Mouse (Mus musculus): ENCODE data around the gene Gfy. TPM values are rescaled to one million over a fixed set of nuclear protein-coding genes. Genes with fewer than 3 reads are reported as not detected.
A peak's percentile ranks its signal among the peaks of the same experiment; 100 is the strongest.

The Gfy gene
- polyA plus RNA-seq, 1 experiment from 2014 or later: not detected

DNA sequence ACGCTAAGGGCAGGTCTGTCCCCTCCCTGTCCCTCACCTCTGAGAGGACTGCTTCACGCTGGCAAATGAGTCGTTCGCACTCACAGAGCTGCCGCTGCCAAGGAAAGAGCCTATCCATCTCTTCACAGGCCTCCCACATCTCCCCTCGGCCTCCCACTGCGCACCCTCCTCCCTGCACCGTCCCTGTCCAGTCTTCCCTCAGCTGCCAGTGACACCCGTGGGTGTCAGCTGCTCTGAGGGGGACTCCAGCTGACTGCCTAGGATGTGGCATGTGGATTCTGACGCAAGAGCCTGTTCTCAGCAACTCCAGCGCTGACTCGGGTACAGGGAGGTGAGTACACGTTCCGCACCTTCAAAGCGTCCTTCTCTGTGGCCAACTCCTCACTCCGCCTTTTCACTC lies 10.2 kb upstream of the Gfy start:
- Histone ChIP-seq H3K27ac (ENCODE audit: low read depth, low read length) (no peak overlapping the region), H3K9ac (ENCODE audit: low read depth, low read length) (0 out of 2 replicates have a peak overlapping the region, but pooled peaks have one; percentile 13), H3K4me2 (ENCODE audit: low read length) (no peak overlapping the region), H3K4me3 (ENCODE audit: low read length) (no peak overlapping the region), H3K9me3 (ENCODE audit: control insufficient read depth, low read length) (no peaks in the 10 kb centered on the region), H3K4me1 (ENCODE audit: control insufficient read depth, insufficient read depth, low read depth, low read length) (no peaks in the 10 kb centered on the region; the same call in 1 of the 2 replicates), H3K36me3 (ENCODE audit: control insufficient read depth, insufficient read depth, low read length) (no peaks in the 10 kb centered on the region), H3K27me3 (replicated peaks; ENCODE audit: control insufficient read depth, insufficient read depth, low read length) (peaks cover 11% of the 10 kb centered on the region)
- ATAC-seq: no peak
- WGBS: 66% methylated on average over 15 of the region's 16 CpGs

DNA sequence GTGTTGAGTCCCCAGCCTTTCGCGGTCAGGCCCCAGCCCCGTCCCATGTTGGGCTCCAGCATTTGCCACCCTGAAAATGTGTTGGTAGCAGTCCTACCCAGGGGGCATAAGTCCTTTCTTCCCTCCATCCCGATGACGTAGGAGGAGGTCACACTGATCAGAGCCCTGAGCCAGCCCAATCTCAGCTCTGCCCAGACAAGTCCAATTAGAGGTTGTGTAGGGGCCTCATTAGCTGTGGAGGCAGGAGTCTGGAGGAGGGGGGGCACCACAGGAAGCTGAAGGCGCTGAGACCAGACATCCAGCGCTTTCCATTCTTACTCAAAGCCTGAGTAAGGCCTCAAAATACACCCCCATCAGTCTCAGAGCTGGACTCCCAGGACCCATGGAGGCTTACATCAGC lies 6.6 kb upstream of the Gfy start:
- Histone ChIP-seq H3K27me3 (replicated peaks; ENCODE audit: control insufficient read depth, insufficient read depth, low read length) (peaks cover 41% of the 10 kb centered on the region), H3K9me3 (ENCODE audit: control insufficient read depth, low read length) (no peaks in the 10 kb centered on the region), H3K9ac (ENCODE audit: low read depth, low read length) (no peak overlapping the region), H3K4me2 (ENCODE audit: low read length) (no peak overlapping the region), H3K4me1 (ENCODE audit: control insufficient read depth, insufficient read depth, low read depth, low read length) (peaks cover 13% of the 10 kb centered on the region), H3K27ac (ENCODE audit: low read depth, low read length) (no peak overlapping the region), H3K4me3 (ENCODE audit: low read length) (no peak overlapping the region), H3K36me3 (ENCODE audit: control insufficient read depth, insufficient read depth, low read length) (no peaks in the 10 kb centered on the region)
- whole genome bisulfite sequencing: 65% methylated on average over 7 of the region's 7 CpGs
- no peak for ATAC-seq

DNA sequence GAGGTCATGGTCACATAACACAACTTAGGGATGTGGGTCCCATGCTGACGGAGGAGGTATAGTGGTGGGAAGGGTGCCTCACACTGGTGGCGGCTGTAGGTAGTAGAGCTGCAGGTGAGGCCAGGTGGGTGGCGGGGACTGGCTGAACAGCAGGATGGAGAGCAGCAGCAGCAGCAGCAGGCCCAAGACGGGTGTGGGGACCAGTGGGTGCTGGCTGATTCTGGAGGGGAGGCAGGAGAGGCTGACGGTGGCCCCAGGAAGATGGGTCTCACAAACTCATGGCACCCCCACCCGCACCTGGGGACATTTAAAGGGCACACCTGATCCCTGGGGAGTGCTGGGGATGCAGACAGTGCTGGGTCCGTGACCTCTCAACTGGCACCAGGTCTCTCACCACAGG lies 4.3 kb upstream of the Gfy start:
- no peaks in the 10 kb centered on the region for H3K9me3 ChIP-seq (ENCODE audit: control insufficient read depth, low read length)
- WGBS: 55% methylated on average over 7 of the region's 7 CpGs
- peaks cover 13% of the 10 kb centered on the region for H3K4me1 ChIP-seq (ENCODE audit: control insufficient read depth, insufficient read depth, low read depth, low read length)
- H3K27ac ChIP-seq (ENCODE audit: low read depth, low read length): no peak overlapping the region
- ATAC-seq: no peak
- H3K4me2 ChIP-seq (ENCODE audit: low read length): no peak overlapping the region
- peaks cover 59% of the 10 kb centered on the region for H3K27me3 ChIP-seq (replicated peaks; ENCODE audit: control insufficient read depth, insufficient read depth, low read length)
- no peak overlapping the region for H3K9ac ChIP-seq (ENCODE audit: low read depth, low read length)
- no peaks in the 10 kb centered on the region for H3K36me3 ChIP-seq (ENCODE audit: control insufficient read depth, insufficient read depth, low read length)
- H3K4me3 ChIP-seq (ENCODE audit: low read length): no peak overlapping the region

DNA sequence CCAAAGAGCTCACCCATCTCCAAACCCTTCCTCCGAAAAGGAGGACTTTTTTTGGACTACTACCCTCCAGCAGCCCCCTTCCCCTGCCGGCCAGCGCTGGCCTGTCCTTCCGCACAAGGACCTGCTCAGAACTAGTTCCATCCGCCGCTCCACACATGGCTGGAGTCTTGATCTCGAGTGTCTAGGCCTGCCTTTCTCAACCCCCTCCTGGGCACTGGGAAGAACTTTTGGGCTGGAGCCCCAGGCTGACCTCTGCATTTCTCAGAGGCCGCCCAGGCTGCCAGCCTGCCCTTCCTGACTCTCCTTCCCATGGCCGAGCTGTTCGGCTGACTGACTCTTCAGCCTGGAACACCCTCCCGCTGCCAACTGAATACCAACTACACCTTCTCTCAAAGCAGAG lies 3.2 kb upstream of the Gfy start:
- Histone ChIP-seq H3K4me2 (ENCODE audit: low read length) (peak overlapping the region; percentile 77), H3K4me1 (ENCODE audit: control insufficient read depth, insufficient read depth, low read depth, low read length) (peaks cover 13% of the 10 kb centered on the region), H3K36me3 (ENCODE audit: control insufficient read depth, insufficient read depth, low read length) (no peaks in the 10 kb centered on the region), H3K27ac (ENCODE audit: low read depth, low read length) (no peak overlapping the region), H3K9me3 (ENCODE audit: control insufficient read depth, low read length) (no peaks in the 10 kb centered on the region), H3K9ac (ENCODE audit: low read depth, low read length) (peak overlapping the region; percentile 51), H3K27me3 (replicated peaks; ENCODE audit: control insufficient read depth, insufficient read depth, low read length) (peaks cover 70% of the 10 kb centered on the region), H3K4me3 (ENCODE audit: low read length) (peak overlapping the region; percentile 42)
- WGBS: 17% methylated on average over 11 of the region's 11 CpGs
- ATAC-seq: peak; percentile 18; the same call in 1 of the 2 replicates

DNA sequence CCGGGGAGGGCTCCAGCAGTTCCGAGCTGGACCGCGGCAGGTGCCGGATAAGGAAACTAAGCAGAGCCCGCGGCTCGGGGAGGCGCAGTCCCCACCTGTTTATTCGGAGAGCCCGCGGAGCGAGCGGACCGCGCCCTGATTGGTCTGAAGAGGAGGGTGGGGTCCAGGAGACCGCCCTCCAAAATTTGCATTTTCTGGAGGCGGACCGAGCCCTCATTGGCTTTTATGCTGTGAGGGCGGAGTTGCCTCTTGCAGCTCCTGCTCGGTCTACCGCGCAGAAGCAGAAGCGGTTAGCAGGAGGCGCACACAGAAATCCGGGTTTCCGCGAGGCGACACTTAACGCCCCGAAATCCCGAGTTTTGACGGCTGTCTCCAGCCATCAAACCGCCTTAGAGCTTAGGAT lies 2.8 kb upstream of the Gfy start:
- WGBS: under 1% methylated on average over 34 of the region's 34 CpGs

DNA sequence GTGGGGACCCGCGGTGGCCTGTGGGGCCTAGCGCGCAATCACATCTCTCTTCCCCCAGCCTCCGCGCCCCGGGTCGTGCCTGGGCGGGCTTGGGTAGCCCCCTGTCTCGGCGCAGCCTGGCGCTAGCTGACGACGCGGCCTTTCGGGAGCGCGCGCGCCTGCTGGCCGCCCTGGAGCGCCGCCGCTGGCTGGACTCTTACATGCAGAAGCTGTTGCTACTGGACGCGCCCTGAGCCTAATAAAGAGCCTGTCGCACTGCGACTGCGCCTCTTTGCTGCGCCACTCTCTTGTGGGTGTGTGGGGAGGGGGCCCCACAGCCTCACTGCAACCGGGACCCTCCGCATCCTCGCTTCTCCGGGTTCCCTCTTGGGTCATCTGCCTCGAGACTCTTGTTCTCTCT lies 2.2 kb upstream of the Gfy start:
- Histone ChIP-seq H3K9ac (ENCODE audit: low read depth, low read length) (peak overlapping the region; percentile 47), H3K9me3 (ENCODE audit: control insufficient read depth, low read length) (no peaks in the 10 kb centered on the region), H3K4me3 (ENCODE audit: low read length) (peak overlapping the region; percentile 42), H3K27ac (ENCODE audit: low read depth, low read length) (no peak overlapping the region), H3K4me2 (ENCODE audit: low read length) (peak overlapping the region; percentile 77), H3K27me3 (replicated peaks; ENCODE audit: control insufficient read depth, insufficient read depth, low read length) (peaks cover 79% of the 10 kb centered on the region), H3K4me1 (ENCODE audit: control insufficient read depth, insufficient read depth, low read depth, low read length) (peaks cover 14% of the 10 kb centered on the region), H3K36me3 (ENCODE audit: control insufficient read depth, insufficient read depth, low read length) (no peaks in the 10 kb centered on the region)
- ATAC-seq: no peak
- 5% methylated on average over 35 of the region's 35 CpGs for WGBS

More for the DNA sequence above, 2.8 kb upstream of the Gfy start:
- Histone ChIP-seq H3K36me3 (ENCODE audit: control insufficient read depth, insufficient read depth, low read length) (no peaks in the 10 kb centered on the region), H3K9me3 (ENCODE audit: control insufficient read depth, low read length) (no peaks in the 10 kb centered on the region), H3K4me3 (ENCODE audit: low read length) (peak overlapping the region; percentile 42), H3K9ac (ENCODE audit: low read depth, low read length) (peak overlapping the region; percentile 51), H3K4me2 (ENCODE audit: low read length) (peak overlapping the region; percentile 77), H3K27ac (ENCODE audit: low read depth, low read length) (no peak overlapping the region), H3K27me3 (replicated peaks; ENCODE audit: control insufficient read depth, insufficient read depth, low read length) (peaks cover 73% of the 10 kb centered on the region), H3K4me1 (ENCODE audit: control insufficient read depth, insufficient read depth, low read depth, low read length) (peaks cover 13% of the 10 kb centered on the region)
- peak; percentile 92 for ATAC-seq

DNA sequence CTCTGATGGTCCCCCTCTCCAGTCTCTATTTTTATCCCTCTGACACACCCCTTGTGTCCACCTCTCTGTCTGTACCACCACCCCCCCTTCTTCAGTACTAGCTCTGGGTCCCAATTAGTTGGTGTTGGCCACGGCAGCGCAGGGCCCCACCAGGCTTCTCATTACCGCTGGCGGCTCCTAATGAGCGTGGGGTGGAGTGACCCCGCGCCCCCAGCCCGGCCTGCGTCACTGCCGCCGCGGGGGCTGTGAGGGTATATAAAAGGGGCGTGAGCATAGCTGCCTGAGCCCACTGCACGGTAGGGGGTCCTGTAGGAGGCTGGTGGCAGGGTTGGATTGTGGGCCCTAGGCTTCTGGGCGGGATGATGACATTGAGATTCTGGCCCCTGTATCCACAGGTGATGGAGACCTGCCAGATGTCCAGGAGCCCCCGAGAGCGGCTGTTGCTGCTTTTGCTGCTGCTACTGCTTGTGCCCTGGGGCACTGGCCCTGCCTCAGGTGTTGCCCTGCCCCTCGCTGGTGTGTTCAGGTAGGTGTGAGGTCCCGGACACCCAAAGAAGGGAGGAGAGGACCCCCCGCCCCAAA lies 1.6 kb upstream of the Gfy start, which contains the start of gene Pth2:
Pth2 (plus strand) TSS at position 100 of the 582 bp plus-strand sequence.
- Histone ChIP-seq H3K9me3 (ENCODE audit: control insufficient read depth, low read length) (no peaks in the 10 kb centered on the region), H3K9ac (ENCODE audit: low read depth, low read length) (peak within 1 kb of the TSS; percentile 47), H3K27ac (ENCODE audit: low read depth, low read length) (no peak within 1 kb of the TSS), H3K4me3 (ENCODE audit: low read length) (peak within 1 kb of the TSS; percentile 42), H3K27me3 (replicated peaks; ENCODE audit: control insufficient read depth, insufficient read depth, low read length) (peaks cover 84% of the 10 kb centered on the region), H3K4me1 (ENCODE audit: control insufficient read depth, insufficient read depth, low read depth, low read length) (peaks cover 19% of the 10 kb centered on the region), H3K4me2 (ENCODE audit: low read length) (peak within 1 kb of the TSS; percentile 77), H3K36me3 (ENCODE audit: control insufficient read depth, insufficient read depth, low read length) (no peaks in the 10 kb centered on the region)
- 18% methylated on average over 19 of the region's 20 CpGs for WGBS
- ATAC-seq: no peak

DNA sequence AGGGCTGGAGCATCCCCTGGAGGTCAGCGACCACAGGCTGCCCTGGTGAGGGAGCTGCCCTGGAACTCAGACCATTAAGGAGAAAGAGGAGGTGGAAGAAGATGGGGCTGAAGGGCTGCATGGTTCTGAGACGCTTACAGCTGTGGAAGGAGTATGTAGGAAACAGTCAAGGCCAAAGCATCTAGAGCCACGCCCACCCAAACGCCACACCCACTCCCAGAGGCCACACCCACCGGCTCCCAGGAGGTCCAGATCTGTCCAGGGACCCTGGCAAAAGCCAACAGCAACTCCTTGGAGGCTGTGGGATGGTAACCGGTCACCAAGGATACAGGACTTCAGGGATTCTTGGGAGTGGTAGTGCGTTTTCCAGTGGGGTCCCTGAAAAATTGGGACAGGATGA lies 819 bp downstream of the Gfy start:
- ATAC-seq: no peak
- H3K4me2 ChIP-seq (ENCODE audit: low read length): no peak overlapping the region
- no peak overlapping the region for H3K9ac ChIP-seq (ENCODE audit: low read depth, low read length)
- no peak overlapping the region for H3K4me3 ChIP-seq (ENCODE audit: low read length)
- H3K36me3 ChIP-seq (ENCODE audit: control insufficient read depth, insufficient read depth, low read length): no peaks in the 10 kb centered on the region
- no peaks in the 10 kb centered on the region for H3K9me3 ChIP-seq (ENCODE audit: control insufficient read depth, low read length)
- peaks cover 20% of the 10 kb centered on the region for H3K4me1 ChIP-seq (ENCODE audit: control insufficient read depth, insufficient read depth, low read depth, low read length)
- H3K27me3 ChIP-seq (replicated peaks; ENCODE audit: control insufficient read depth, insufficient read depth, low read length): peaks cover 92% of the 10 kb centered on the region
- WGBS: 22% methylated on average over 7 of the region's 7 CpGs
- H3K27ac ChIP-seq (ENCODE audit: low read depth, low read length): no peak overlapping the region

DNA sequence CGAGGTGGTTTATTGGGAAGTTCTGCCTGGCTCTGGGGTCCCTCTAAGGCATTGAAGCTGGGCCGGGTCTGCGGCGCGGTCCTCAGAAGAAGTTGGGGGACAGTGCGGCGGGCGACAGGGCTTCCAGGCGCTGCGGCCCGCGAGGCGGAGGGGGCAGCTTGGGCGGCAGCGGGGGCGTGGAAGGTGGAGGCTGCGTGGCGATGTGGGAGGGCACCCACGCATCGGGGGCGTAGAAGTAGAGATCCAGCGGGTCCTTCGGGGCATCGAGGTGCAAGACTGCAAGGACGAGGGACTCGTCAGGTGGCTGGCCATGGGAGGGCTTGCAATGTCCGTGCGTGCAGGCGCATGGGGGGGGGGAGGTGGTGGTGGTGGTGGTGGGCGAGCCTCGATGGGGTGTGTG lies 3.0 kb downstream of the Gfy start:
- Histone ChIP-seq H3K9ac (ENCODE audit: low read depth, low read length) (no peak overlapping the region; the same call in 1 of the 2 replicates), H3K27me3 (replicated peaks; ENCODE audit: control insufficient read depth, insufficient read depth, low read length) (peaks cover 74% of the 10 kb centered on the region), H3K4me2 (ENCODE audit: low read length) (peak overlapping the region; percentile 47), H3K4me1 (ENCODE audit: control insufficient read depth, insufficient read depth, low read depth, low read length) (peaks cover 9% of the 10 kb centered on the region), H3K27ac (ENCODE audit: low read depth, low read length) (no peak overlapping the region), H3K9me3 (ENCODE audit: control insufficient read depth, low read length) (no peaks in the 10 kb centered on the region), H3K36me3 (ENCODE audit: control insufficient read depth, insufficient read depth, low read length) (no peaks in the 10 kb centered on the region), H3K4me3 (ENCODE audit: low read length) (peak overlapping the region; percentile 26)
- WGBS: 2% methylated on average over 31 of the region's 31 CpGs
- ATAC-seq: no peak

All from hindbrain, embryonic 16.5 days (tissue).